Mouse (Mus musculus) ovary, postnatal 10 days (tissue): Measurements from ENCODE around the gene Cers1.

Experiments used
- DNase-seq: peaks from one replicate; pipeline ENCODE4 v3.0.0; 2022; ENCODE audit warnings: low spot score

Cers1 gene

DNA sequence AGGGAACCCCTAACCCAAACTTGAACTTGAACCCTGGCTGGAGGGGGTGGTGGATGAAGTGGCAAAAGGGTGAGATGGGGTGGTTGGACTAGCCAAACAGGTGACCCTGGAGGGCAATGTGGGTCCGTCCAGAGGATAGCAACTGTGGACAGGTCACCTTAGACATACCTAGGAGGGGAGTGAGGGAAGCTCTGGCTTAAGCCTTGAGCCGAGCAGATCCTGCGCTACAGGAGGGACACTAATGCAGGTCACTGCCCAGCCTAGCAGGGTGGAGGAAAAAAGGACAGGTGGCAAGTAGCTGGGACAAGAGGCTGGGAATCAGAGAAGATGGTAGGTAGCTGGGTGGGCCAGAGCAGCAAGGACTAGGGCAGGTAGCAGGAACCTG lies 36.4 kb downstream of the Cers1 start:
- DNase-seq, result no peak

DNA sequence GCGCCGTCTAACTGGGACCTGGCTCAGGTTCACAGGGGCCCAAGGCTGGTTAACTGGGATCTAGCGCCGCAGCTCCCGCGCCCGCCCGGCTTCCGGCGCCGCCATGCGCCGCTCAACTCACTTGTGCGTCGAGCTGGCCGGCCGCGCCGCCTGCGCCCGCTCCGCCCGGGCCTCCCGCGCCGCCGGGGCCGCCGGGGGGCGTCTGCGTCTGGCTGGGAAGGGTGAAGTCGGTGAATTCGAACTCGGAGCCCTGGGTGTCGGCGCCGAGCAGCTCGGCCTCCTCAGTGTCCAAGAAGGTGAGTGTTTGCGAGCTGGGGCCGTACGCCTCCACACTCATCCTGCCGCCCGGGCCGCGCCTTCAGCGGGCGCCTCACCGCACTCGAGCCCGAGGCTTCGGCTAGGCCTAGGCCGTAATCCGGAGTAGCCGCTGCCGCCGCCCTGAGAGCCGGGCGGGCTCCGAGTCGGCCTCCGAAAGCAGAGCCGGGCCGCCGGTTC lies 37.1 kb downstream of the Cers1 start:
- peak; percentile 49 for DNase-seq

- DNase-seq, result peak; percentile 99
These were observed 37.7 kb downstream of the Cers1 start, which contains the start of gene Upf1 for GRCm38 (mm10) chr8:70353194-70353817. TSS of gene Upf1 (minus strand) at chr8:70353278.

DNA sequence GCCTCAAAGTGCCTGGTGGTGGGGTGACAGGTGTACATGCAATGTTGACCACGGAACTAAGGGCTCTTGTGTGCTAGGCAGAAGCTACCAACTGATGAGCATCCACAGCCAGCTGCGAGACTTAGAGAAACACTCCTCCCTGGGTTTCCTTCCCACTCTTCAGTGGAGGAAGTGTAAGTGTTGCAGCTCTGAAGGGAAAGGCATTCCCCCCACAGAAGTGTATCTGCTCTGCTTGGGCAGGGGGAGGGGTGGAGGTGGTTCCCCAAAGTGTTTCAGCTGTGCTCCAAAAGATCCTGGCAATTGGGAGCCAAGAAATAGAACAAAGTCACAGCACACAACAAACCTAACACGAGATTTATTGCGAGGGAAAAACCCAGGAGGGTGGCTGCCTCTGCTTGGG lies 38.4 kb downstream of the Cers1 start:
- DNase-seq, result no peak

DNA sequence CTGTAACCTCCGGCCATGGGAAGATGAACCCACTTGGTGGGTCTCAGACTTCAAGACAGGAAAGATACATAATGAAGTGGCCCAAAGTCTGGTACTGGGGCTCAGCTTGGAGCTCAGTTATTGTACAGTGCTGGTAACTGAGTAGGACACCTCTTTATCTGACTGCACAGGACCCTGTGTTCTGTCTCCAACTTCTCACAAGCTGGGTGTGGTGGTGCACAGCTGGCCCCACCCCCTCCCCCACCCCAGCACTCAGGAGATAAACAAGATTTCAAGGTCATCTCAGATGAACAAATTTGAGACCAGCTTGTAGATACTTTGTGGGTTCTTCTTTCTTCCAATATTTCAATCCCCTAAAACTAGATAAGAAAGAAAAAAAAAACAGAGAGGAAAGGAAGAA lies 40.5 kb downstream of the Cers1 start:
- no peak for DNase-seq

DNA sequence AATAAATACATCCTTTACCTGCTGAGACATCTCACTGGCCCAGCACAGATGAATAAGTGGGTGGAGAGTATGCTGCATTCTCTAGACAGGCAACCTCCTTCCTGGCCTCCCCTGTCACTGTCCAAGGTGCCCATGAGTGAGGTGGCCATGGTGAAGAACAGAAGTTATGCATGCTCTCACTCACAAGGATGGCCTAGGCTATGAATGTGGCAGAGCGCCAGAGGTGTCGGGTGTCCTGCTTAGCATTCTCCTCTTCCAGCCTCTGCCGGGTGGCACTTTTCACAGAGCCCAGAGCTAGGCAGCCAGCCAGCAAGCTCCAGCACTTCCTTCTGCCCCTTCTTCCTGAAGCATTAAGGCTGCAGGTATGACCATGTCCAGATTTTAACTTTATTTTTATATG lies 43.8 kb downstream of the Cers1 start:
- DNase-seq, result no peak

DNA sequence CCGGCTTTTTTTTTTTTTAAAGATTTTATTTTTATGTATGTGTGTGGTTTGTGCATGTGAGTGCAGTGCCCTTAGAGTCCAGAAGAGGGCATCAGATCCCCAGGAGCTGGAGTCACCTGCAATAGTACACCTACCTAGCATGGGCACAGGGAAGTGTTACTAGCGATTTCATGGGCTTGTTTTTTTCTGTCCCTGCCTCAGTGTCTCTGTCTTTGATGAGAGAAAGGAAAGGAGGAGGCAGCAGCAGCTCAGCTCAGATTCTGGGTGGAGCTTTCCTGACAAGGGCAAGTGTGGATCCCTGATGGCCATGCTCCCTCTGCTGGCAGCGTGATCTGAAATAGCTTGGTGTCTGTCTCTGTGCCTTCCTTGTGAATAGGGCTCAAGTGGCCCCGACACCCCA lies 45.2 kb downstream of the Cers1 start:
- DNase-seq, result no peak

GRCm38 (mm10) chr8:70361484-70362032 lies 46.0 kb downstream of the Cers1 start:
- no peak for DNase-seq

DNA sequence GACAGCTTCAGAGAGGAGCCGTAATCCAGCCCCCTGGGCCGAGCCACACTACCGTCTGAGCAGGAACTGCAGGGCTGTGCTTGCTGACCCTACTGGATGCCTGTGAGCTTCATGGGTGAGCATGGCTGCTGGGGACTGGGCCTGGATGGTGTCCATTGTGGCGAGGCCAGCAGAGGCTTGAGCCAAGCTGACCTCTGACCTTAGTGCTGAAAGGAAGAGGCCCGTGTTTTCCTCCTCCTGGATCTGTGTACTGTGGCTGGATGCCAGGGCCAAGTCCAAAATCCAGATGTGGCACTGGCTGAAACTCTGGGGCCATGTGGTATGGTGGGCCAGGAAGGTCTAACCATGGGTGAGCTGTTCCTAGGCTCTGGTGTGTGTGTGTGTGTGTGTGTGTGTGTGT lies 48.5 kb downstream of the Cers1 start:
- no peak for DNase-seq

- DNase-seq, result no peak
These were observed 51.0 kb downstream of the Cers1 start for GRCm38 (mm10) chr8:70366588-70366987.

DNA sequence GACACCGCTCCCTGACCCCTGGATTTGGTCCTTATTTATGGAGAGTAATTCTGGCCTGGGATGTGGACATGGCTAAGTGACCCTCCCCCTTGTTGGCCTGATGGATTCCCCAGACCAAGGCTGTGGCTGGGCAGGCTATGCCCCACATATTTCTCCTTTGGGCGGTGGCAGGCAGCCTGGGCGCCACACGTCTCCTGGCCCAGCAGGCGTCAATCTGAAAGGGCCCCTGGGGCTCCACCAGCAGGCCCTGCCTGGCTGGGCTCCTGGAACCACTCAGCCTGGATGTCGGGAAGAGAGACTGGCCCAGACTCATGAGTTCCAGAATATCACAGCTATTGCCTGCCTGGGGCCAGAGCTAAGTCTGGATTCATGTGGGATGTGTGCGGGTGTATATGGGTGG lies 54.9 kb downstream of the Cers1 start:
- DNase-seq, result no peak

DNA sequence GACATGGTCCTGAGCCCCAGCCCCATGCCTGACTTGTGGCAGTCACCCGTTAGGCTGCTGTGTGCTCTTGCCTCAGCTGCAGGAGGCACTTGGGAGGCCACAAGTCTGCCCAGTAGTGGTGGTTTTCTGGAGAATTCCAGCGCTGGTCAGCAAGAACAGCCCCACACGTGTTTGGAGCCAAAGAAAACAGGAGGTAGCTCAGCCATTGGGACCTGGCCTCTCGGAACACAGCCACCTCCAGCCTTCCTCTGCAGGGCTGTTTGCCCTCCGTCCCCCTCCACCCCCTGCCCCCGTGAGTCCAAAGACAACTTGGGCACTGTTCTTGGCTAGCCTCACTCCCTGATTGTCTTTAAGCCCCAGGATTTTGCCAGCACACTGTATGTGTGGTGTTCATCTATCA lies 56.4 kb downstream of the Cers1 start:
- DNase-seq, result no peak

- DNase-seq, result no peak
These were observed 58.1 kb downstream of the Cers1 start, which contains the start of gene Comp for GRCm38 (mm10) chr8:70373397-70374317. TSS of gene Comp (plus strand) at chr8:70373558.

DNA sequence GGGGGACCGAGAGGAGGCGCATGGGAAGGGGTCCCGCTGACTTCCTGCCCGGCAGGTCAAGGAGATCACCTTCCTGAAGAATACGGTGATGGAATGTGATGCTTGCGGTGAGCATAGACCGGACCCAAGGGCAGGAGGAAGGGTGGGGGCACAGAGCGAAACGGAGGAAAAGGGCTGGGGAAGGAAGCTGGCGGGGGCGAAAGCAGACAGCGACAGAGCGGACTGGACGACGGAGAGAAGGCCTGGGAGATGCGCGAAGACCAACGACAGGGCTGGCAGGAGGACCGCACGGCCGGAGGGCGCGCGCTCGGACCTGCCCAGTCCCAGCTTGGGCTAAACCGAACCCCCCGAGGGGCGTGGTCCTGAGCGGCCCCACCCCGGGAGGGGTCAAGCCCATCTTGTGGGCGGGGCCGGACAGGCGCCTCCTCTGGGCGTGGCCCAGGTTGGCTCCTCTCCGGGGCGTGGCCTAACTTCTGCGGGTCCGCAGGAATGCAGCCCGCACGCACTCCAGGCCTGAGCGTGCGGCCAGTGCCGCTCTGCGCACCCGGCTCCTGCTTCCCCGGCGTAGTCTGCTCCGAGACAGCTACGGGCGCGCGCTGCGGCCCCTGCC lies 58.8 kb downstream of the Cers1 start:
- DNase-seq, result peak; percentile 44

DNA sequence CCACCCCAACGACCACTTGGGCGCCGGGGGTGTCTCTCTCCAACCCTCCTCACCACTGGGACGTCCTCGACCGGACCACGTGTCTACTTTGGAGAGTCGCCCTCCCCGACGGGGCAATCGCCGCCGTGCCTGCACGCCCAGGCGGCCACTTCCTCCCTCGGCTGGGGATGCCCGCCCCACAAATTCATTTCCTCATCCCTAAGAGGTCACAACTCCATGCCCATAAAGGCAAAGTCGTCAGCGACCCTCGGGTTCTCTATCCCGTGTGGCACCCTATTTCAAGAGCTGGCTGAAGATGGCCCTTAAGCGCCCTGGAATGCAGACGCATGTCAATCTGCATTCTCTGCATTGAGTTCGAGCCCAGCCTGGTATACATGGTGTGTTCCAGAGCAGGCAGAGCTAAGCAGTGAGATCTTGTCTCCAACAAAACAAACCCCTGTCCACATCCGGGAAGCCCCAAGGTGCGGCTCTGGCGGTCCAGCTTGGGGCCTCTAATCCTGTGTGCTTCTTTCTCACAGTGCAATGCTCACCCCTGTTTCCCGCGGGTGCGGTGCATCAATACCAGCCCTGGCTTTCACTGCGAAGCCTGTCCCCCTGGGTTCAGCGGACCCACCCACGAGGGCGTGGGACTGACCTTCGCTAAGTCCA lies 59.8 kb downstream of the Cers1 start:
- no peak for DNase-seq

DNA sequence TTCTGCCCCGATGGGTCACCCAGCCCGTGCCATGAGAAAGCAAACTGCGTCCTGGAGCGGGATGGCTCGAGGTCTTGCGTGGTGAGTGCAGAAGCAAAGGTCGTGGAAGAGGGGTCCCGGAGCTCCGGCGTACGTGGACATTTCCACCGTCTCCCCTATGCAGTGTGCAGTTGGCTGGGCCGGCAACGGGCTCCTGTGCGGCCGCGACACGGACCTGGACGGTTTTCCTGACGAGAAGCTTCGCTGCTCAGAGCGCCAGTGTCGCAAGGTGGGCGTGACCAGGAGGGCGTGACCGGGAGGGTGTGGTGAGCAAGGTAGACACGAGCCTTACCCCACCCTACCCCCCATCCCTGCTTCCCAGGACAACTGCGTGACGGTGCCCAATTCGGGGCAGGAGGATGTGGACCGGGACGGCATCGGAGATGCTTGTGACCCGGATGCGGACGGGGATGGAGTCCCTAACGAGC lies 60.7 kb downstream of the Cers1 start:
- DNase-seq, result no peak

- no peak for DNase-seq
These were observed 61.5 kb downstream of the Cers1 start for GRCm38 (mm10) chr8:70377049-70377448.

DNA sequence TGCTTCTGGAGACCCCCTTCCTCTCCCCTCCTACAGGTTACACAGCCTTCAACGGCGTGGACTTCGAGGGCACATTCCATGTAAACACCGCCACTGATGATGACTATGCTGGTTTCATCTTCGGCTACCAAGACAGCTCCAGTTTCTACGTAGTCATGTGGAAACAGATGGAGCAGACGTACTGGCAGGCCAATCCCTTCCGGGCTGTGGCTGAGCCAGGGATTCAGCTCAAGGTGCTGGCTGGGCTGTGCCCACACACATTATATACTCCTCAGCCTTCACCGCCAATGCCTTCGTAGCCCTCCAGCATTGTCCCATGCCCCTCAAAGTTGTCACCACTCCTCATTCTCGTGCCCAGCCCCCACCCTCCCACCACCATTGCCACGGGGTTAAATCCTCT lies 64.5 kb downstream of the Cers1 start:
- DNase-seq, result no peak
